Mouse (Mus musculus) inflammation-experienced regulatory T-cells, adult 6 months (primary cell): ENCODE results near the gene Slc30a2. TPM values are rescaled to one million over a fixed set of nuclear protein-coding genes. Genes with fewer than 3 reads are reported as not detected.

Experiments
- ATAC-seq: one replicate; pipeline ENCODE4 v1.8.0; 2017
- polyA plus RNA-seq, 3 experiments: library from polyadenylated mRNA; unstranded; fragments of 100-300 nt; shearing (Covaris generic); gene quantifications; one replicate each; pipeline ENCODE4 v1.2.1; 2017

Slc30a2 gene
- polyA plus RNA-seq, 3 experiments from 2014 or later, result 0.21 to 0.34 (median 0.29) TPM

- no peak for ATAC-seq
Observed at GRCm38 (mm10) chr4:134401181-134401661, 58.2 kb downstream of the Slc30a2 start.

DNA sequence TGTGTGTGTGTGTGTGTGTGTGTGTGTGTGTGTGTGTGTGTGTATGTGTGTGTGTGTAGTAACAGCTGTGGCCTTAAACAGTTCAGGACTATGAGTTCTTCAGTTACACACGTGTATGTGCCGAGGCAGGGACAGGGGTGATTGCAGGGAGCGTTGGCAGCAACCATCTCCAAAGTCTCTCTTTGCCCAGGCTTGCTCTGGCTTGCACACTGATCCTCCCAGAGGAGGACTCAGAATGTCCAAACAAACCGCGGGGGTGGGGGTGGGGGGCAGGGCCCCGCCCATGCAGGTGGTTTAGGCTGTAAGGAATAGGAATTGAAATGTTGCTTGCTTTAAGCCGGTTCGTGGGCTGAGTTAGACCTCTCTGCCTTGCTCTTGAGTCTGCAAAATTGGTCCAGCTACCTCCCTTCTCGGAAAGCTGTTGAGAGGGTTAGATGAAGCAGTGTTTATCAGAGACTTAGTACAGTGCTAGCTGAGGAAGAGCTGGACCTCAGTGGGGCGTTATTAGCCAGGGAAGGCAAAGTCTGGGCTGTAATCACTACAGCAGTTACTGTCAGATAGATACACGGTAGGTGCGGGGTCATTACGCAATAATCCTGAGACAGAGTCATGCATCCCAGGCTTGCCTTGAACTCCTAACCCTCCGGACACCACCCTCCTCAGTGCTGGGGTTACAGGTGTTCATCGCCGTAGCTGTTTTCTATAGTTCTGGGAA, 59.0 kb downstream of the Slc30a2 start:
- no peak for ATAC-seq

DNA sequence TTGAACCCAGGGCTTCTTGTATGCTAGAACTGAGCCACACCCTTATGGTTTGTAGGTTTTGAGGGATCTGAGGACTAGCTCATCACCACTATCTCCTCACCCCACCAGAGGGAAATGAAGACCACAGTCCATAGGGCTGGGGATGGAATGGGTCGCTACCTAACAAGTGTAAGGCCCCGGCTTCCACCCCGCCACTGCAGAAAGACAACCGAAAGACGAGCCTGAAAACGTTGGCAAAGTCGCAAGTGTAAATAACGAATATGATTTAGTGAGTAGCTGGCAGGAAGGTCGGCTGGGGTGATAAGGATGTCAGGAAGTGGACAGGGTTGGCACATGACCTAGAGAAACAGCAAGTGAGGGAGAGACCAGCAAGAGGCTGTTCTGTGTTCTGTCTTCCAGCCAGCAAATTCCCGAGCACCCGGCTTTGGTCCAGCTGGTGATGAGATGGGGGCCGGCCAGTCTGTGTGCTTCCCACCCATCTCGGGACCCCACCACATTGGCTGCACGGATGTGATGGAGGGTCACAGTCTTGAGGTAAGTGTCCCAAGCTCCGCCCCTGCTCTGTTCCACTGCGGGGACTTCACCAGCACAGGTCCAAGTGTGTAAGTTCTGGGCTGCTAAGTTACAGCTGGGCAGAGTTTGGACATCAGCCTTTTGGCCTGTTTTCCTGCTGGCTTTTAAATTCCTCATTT, 59.7 kb downstream of the Slc30a2 start:
- no peak for ATAC-seq

DNA sequence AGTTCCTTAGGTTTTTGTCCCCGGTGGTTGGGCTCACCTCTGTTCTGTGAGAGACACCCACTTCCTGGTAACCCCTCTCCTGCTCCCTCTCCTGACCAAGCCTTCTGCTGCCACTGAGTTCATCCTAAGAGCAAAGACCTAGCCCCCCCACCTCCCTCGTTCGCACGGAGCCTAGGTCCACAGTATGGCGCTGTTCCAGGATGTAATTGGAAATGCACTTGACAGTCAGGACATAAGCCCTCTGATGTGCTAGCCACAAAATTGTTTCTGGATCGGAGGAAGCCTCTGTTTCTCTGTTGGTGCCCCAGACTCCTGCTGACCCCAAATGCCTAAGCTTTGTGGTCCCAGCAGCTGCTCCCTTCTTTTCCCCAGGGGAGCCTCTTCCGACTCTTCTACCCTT, 60.7 kb downstream of the Slc30a2 start:
- ATAC-seq, result no peak

Other genes with a start within 250 kb of the Slc30a2 start
- gene Cd52, start 248.1 kb upstream of the Slc30a2 start, polyA plus RNA-seq, result 1,000 to 10,000 TPM; 2,728 to 3,832 (median 3,666) TPM
- gene Ubxn11, start 240.6 kb upstream of the Slc30a2 start, polyA plus RNA-seq, result 10 to 100 TPM; 36.2 to 54.5 (median 36.5) TPM
- gene Sh3bgrl3, start 214.4 kb upstream of the Slc30a2 start, polyA plus RNA-seq, result 1,000 to 10,000 TPM in 2 of 3 experiments, 100 to 1,000 TPM in 1; 884 to 1,358 (median 1,179) TPM
- gene Cep85, start 156.1 kb upstream of the Slc30a2 start, polyA plus RNA-seq, result 100 to 1,000 TPM in 2 of 3 experiments, 10 to 100 TPM in 1; 61.0 to 150 (median 121) TPM
- gene Gm7534, start 140.2 kb upstream of the Slc30a2 start, polyA plus RNA-seq, result not detected
- not detected for gene Catsper4, start 115.8 kb upstream of the Slc30a2 start, polyA plus RNA-seq
- gene Cnksr1, start 104.8 kb upstream of the Slc30a2 start, polyA plus RNA-seq, result not detected
- 1 to 10 TPM in 1 of 3 experiments, not detected in 2; 2.3 TPM for gene E130218I03Rik, start 99.5 kb upstream of the Slc30a2 start, polyA plus RNA-seq
- 1 to 10 TPM; 4.7 to 6.4 (median 4.9) TPM for gene Zfp593, start 97.6 kb upstream of the Slc30a2 start, polyA plus RNA-seq
- not detected for gene Gm30191, start 96.2 kb upstream of the Slc30a2 start, polyA plus RNA-seq
- gene Grrp1, start 89.1 kb upstream of the Slc30a2 start, polyA plus RNA-seq, result not detected
- gene Pdik1l, start 55.3 kb upstream of the Slc30a2 start, polyA plus RNA-seq, result 10 to 100 TPM; 18.5 to 26.7 (median 23.7) TPM
- not detected for gene Trim63, start 28.1 kb upstream of the Slc30a2 start, polyA plus RNA-seq
- 1 to 10 TPM in 2 of 3 experiments, under 1 TPM in 1; 0.21 to 1.3 (median 1.0) TPM for gene Extl1, start 40.7 kb downstream of the Slc30a2 start, polyA plus RNA-seq
- gene Pafah2, start 53.1 kb downstream of the Slc30a2 start, polyA plus RNA-seq, result 1 to 10 TPM in 2 of 3 experiments, under 1 TPM in 1; 0.80 to 1.5 (median 1.2) TPM
- gene Stmn1, start 125.1 kb downstream of the Slc30a2 start, polyA plus RNA-seq, result 100 to 1,000 TPM in 1 of 3 experiments, 10 to 100 TPM in 2; 62.2 to 637 (median 91.9) TPM
- gene Paqr7, start 153.5 kb downstream of the Slc30a2 start, polyA plus RNA-seq, result 10 to 100 TPM; 22.5 to 35.0 (median 31.7) TPM
- gene Aunip, start 167.8 kb downstream of the Slc30a2 start, polyA plus RNA-seq, result 1 to 10 TPM in 1 of 3 experiments, under 1 TPM in 2; 0.44 to 7.2 (median 0.94) TPM
- gene Mtfr1l, start 192.2 kb downstream of the Slc30a2 start, polyA plus RNA-seq, result 100 to 1,000 TPM in 1 of 3 experiments, 10 to 100 TPM in 2; 64.7 to 110 (median 89.2) TPM
- under 1 TPM; 0.44 to 0.63 (median 0.63) TPM for gene Selenon, start 209.0 kb downstream of the Slc30a2 start, polyA plus RNA-seq